Mouse (Mus musculus) embryo, embryonic 11.5 days (tissue): ENCODE results near the gene Prss33.

Source experiments
- DNase-seq: peaks from one replicate; pipeline ENCODE4 v3.0.0-alpha.2; 2012; ENCODE audit warnings: low read depth, low spot score

Prss33 gene

DNA sequence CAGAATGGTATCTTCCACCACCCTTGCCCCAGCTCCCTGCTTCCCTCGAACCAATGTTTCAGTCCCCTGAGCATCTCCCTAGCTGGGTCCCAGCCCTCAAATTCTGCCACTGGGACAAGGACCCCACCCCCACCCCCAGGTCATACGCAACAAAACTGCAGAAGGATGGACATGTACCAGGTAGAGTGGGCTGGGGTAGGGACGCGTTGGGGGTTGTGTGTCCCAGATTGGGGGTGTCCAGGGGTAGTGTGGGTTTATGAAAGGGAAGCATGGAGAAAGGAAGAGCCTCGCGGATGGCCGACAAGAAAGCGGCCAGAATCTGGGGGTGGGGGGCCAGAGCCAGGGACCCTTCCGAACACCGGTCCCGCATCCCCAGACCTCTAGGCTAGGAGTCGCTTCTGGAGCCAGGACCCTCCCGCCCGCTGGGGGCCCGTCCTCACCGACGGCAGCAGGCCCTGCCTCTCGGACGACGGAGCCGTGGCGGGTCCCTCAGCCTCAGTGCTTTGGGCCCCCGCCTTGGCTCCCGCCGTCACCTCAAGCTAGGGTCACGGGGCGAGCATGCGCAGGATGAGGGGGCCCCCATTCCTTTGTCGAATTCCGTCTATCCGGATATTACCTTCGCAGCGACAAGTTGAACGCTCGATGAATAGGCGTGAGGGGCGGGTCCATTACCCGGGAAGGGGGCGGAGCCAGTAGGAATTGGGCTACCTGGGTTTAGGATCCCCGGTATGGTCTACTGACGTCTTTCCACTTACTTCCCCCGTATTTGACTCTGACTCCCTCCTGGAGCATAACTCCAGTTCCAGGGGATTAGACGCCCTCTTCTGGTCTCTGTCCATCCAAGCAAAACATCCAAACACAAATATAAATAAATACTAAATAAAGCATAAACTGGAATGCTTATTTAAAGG lies 50.0 kb downstream of the Prss33 start, which contains the start of gene Flywch2:
Flywch2 (minus strand) TSS at position 521 of the 911 bp plus-strand sequence.
- peak; percentile 80 for DNase-seq

DNA sequence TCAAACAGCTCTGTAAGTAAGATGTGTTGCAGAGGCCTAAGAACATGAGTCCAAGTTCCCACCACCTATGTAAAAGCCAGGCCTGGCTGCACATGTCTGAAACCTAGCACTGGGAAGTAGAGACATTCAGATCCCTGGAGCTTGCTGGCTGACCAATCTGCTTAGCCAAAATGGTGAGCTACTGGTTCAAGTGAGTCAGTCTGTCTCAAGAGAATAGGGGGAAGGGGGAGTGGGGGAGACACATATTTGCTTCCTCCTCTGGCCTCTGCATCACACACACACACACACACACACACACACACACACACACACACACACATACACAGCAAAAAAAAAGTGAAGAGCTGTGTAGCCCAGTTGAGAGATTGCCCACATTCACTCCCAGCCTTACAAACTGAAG lies 52.5 kb downstream of the Prss33 start:
- no peak for DNase-seq
